Mouse (Mus musculus): ENCODE results near the gene Dctn2.
A peak's percentile ranks its signal among the peaks of the same experiment; 100 is the strongest.

DNA sequence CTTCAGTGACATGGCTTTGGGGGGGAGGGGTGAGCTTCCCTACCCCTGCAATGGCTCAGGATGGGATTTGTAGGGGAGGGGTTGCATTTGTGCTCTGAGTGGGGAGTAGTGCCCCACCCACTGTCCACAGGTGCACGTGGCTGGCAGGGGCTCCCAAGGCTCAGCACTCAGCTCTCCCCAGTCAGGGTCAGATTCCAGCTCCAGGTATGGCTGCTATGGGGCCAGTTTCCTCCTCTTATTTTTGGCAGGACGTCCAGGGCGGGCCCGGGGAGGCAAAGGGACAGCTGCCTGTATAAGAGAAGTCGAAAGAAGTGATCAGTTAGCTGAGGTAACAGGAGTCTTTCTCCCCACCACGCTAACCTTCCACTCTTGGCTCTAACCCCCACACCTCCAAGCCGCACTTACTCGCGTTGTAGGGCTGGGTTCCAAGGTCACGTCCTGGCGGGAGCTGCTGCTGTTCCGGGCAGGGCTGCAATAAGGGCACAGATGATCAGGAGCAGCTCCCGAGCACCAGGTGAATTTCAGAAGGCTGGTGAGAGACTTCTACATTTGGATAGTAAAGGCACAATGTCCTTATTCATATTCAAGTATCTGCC, 16.6 kb downstream of the Dctn2 start:
- TF ChIP-seq USF1 (IDR thresholded peaks at IDR 0.05; ENCODE audit: low read depth, low read length) = no peak
- peak; percentile 48; the same call in 1 of the 2 replicates for TF ChIP-seq POLR2AphosphoS2 (IDR thresholded peaks at IDR 0.05; ENCODE audit: low read length)
- TF ChIP-seq UBTF (IDR thresholded peaks at IDR 0.05; ENCODE audit: borderline replicate concordance, insufficient read depth, low read depth, low read length) = no peak
- TF ChIP-seq ZC3H11A (IDR thresholded peaks at IDR 0.05; ENCODE audit: low read depth, low read length) = no peak
- no peak for TF ChIP-seq POLR2A (IDR thresholded peaks at IDR 0.05; ENCODE audit: control insufficient read depth in 1 of 2, insufficient read depth in 1 of 2, low read depth in 1 of 2, low read length in 2 of 2, poor library complexity in 1 of 2)
- no peak for TF ChIP-seq MAFK (IDR thresholded peaks at IDR 0.05; ENCODE audit: borderline replicate concordance, low read depth, low read length)
- TF ChIP-seq CTCF (IDR thresholded peaks at IDR 0.05 in 2 of 3, conservative IDR thresholded peaks at IDR 0.05 in 1 of 3; ENCODE audit: control insufficient read depth in 1 of 3, insufficient read depth in 1 of 3, low read depth in 2 of 3, low read length in 3 of 3, poor library complexity in 1 of 3, severe bottlenecking in 1 of 3) = no peak
- TF ChIP-seq MAX (IDR thresholded peaks at IDR 0.05; ENCODE audit: low read length) = no peak

Data from MEL (cell line).